Mouse (Mus musculus) kidney, postnatal 14 days (tissue): Measurements from ENCODE around the gene Cit.

ENCODE experiments used
- DNase-seq: peaks from one replicate; pipeline ENCODE4 v3.0.0; 2022; ENCODE audit warnings: mixed read lengths

Gene Cit

DNA sequence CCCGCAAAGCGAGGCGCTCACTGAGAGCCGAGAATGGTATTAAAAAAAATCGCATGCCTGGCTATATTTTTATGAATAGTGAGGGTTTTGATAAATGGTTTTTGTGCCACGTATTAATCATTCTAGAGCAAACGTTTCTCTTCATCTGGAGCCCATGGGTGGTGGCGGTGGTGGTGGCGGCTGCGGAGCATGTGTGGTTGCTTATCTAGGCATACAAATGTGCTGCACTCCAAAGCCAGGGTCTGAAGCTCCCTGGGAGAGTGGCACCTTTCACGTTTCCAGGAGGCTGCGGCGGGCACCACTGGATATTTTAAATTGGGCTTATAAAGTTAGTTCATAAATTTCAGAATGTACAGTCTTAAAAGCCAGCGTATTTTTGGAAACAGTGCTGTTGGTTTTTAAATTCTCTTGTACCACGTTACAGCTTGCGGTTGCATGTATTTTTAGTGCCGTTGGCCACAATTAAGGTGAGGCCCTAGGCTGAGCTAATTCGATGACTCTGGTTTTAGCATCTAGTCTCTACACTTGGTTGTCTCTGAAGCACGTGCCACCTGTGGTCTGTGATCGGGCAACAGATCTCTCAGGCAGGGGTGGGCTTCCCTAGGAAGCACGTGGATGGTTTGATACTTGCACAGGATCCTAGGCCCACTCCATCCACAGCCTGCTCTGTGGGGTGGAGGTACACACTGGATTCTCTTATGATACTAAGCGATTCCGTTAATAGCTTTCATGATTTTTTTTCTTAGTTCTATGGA lies 73.7 kb downstream of the Cit start:
- DNase-seq, result no peak

GRCm38 (mm10) chr5:115921990-115922389 lies 76.9 kb downstream of the Cit start:
- no peak for DNase-seq

DNA sequence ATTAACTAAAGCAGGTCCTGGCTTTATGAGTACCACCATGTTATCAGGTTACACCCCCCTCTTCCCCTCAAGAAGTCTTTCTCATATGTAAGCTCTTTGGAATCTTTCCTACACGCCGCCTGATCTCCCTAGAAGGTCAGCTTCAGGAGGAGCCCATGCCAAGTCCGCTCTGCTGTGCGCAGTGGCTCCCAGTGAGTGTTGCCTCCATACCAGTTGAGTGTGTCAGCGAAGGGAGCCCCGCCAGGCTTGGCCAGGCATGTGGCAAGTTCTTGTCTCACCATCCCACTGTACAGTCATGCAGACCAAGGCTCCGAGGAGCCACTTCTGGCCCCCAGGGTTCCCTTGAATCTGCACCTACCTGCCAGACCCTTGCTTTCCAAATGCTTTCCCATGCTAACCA lies 79.9 kb downstream of the Cit start:
- no peak for DNase-seq

DNA sequence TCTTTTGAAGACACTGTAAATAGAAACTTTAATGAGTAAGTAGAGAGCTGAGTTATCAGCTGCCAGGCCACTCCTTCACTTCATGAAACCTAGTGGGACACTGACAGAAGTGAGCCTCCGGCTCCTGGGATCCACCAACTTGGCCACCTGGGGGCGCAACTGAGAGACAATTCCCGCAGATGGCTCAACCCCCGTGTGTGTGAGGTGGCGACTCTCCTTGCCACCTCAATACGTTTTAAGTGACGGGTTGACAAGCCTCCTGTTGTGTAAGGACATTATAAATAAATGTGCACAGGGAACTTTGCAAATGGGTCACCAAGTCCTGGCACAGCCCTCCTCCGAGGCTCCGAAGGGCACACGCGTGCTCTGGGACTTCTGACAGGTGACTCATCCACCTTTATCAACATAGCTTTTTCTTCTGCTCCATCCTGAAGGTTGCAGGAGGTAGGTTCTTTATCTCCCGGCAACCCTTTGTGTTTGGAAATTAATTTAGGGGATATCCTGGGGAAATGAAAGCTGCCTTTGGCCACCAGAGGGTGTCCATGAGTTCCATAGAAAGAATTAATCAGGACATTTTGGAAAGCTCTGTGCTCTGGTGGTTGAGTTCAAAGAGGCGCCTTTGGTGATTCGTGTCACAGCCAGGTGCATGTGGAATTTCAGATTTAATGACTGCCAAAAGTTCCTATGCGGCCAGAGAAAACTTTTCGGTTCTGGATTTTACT lies 83.9 kb downstream of the Cit start:
- DNase-seq, result peak; percentile 25

GRCm38 (mm10) chr5:115932325-115932724 lies 87.2 kb downstream of the Cit start:
- DNase-seq, result no peak

DNA sequence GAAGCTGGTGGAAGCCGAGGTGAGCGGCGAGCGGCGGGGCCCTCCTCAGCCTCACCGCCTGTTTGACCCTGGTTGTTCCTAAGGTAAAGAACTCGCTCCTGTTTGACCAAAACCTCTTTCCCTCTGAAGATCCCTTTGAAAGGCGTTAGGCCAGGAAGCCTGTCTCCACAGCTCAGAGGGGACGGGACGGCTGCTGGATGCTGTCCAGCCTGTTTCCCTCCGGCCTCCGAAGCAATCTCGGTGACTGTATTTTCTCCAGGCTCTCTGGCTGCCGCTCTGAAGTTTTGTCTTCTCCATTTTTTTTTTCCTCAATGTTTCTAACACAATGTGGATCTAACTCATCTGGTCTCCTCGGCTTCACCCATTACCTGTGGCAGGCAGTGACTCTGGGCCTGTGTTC lies 91.8 kb downstream of the Cit start:
- DNase-seq, result peak; percentile 16

DNA sequence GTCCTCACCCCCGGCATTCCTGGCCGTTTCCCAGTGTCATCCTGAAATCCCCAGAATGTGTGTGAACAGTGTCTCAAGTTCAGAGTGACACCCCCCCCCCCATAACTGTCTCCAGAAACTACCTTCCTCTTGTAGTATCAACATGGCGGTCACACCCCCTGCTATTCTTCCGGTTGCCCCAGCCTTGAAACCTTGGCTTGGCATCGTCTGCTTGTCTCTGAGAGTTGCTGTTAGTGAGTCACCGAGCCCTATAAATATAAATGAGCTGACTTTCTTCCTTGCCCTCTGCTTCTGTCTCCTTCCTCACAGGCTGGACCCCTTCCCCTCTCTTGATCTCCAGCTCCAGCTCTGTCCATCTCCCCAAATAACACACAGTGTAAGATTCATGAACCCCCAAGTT lies 92.5 kb downstream of the Cit start:
- no peak for DNase-seq

- DNase-seq, result no peak
Measured at GRCm38 (mm10) chr5:115938999-115939398, 93.9 kb downstream of the Cit start.

DNA sequence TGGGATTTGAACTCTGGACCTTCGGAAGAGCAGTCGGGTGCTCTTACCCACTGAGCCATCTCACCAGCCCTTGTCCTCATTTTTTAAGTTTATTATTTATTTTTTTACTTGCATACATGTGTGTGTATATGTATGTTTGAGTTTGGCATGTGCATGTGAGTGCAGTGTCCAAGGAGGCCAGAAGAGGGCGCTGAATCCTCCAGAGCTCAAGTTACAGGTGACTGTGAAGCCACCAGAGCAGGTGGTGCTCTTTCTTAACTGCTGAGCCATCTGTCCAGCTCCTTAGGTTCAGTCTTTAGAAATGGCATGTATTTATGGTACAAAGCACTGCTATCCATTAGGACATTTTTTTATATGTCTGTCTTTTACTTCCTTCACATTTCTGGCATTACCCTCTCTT lies 97.3 kb downstream of the Cit start:
- DNase-seq, result no peak

DNA sequence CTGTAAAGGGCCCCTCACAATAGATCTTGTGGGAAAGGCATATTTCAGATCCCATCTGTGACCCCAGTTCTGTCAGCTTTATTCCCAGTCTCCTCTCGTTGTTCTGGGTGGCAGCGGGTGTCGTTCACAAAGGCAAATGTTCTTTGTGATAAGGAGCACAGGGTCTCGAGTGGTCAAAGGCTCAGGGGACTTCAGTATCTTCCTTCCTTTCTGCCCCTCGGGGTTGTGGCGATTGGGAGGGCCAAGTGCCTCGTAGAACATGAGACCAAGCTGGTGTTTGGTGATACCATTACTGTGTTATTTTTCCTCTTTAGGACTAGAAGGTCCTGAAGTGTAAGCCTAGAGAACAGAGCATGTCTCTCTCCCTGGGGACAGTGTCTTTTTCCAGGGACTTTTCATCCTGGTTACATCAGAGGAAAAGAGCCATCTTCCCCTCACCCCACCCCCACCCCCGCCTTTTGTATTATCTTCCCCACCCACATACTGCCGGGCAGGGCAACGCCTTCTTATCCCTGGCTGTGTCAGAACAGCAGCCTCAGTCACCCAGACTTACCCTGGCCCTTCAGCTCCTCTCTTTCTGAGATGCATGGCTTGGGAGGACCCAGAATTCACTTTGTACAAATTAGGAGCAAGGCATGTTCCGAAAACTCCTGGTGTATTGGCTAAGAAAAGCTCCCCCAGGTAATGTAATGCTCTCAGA lies 99.9 kb downstream of the Cit start:
- no peak for DNase-seq

- DNase-seq, result no peak
Measured at GRCm38 (mm10) chr5:115947622-115948353, 102.7 kb downstream of the Cit start.

- no peak for DNase-seq
Measured at GRCm38 (mm10) chr5:115950936-115951335, 105.9 kb downstream of the Cit start.

DNA sequence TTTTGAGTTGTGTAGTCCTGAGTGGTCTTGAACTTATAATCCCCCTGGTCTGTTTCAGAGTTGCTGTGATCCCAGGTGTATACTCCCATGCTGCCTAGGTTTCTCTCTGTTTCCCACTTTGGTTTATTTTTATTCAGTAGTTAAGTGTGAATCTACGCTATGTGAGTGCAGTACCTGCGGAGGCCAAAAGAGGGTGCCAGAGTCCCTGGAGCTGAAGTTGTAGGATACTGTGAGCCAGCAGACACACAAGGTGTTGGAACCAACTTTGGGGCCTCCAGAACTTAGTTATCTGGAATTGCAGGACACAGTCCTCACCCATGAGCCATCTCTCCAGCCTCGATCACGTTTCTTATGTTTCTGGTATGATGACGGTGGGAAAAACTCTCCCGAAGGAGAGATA lies 108.1 kb downstream of the Cit start:
- no peak for DNase-seq

DNA sequence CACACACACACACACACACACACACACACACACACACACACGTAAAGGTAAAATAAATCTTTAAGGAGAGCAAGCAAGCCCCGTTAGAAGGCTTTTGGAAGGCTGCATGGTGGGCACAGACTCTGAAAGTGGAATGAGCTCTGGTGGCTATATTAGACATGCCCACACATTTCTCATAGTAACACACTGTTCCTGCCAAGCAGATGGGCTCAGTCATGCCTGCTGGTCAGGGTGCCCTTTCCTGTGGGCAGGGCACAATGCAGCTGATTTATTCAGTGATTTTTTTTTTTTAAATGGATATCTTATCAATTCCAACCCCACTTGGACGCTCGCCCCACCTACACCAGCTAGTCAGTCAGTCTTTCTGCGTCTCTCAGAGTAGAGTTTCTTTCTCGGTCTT lies 109.0 kb downstream of the Cit start:
- DNase-seq, result no peak

GRCm38 (mm10) chr5:115954549-115954948 lies 109.5 kb downstream of the Cit start:
- DNase-seq, result no peak

DNA sequence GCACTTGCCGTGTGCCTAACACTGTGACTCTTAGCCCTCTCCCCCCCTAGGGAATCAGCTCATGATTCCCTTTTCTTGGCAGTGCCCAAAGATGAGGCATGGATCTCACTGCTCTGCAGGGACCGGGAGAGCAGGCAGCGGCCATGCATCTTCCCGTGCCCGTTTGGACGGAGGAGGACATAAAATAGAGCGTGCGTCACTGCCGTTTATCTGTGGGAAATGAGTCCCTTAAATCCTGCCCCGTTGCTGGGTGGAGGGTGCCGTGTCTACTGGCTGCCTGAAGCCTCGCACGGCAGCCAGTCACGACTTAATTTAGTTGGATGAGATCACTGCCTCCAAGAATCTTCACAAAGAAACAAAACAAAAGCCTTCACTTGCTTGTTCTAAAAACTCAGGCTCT lies 110.1 kb downstream of the Cit start:
- no peak for DNase-seq

GRCm38 (mm10) chr5:115956048-115956447 lies 111.0 kb downstream of the Cit start:
- DNase-seq, result no peak

- DNase-seq, result no peak
Measured at GRCm38 (mm10) chr5:115957177-115957576, 112.1 kb downstream of the Cit start.

GRCm38 (mm10) chr5:115958344-115958743 lies 113.3 kb downstream of the Cit start:
- no peak for DNase-seq

DNA sequence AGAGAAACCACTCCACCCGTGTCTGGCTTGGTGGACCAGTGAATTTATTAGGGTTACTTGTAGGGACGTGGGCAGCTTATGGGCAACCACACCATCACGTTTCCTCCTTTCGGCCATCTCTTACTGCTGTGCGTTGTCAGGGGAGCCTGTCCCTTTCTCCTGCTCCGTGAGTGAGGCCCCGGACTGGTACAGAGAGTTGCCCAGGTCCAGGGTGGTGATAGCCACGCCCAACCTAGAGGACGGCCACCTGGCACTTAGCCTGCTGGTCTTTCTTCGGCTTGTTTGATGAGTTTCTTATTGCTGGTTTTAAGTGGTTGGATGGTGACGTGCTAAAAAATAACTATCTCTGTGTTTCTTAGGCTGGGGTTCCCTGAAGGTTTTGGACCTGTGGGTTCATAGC lies 113.7 kb downstream of the Cit start:
- no peak for DNase-seq

DNA sequence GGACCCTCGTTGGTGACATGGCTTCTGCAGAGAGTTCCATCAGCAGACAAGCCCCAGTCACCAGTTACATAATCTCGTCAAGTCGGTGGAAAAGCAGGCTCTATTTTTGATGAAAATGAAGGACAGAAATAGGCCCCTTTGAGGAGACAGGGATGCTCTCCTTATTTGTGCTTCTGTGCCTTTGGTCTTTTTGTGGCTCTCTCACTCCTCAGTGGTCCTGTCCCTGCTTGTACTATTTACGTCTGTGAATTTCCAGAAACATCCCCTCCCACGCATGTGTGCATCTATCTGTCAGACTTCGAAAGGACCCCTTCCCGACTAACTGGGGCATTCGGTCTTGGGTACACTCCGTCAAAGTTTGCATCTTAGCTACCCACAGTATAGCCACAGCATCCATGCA lies 116.7 kb downstream of the Cit start:
- no peak for DNase-seq

DNA sequence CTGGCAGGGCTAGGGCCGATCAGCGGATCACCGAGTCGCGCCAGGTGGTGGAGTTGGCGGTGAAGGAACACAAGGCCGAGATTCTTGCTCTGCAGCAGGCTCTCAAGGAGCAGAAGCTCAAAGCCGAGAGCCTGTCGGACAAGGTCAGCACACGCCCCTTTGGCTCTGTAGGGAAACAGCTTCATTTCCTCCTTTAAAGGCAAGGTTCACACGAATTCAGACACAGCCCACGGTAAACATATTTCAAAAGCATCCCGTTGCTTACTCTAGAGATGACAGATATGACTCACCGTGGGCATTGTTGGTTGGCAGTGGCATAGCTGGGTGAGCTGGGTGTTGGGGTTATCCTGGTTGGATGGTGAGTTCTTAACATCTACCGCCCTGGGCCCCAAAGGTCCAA lies 126.2 kb downstream of the Cit start:
- DNase-seq, result peak; percentile 35

GRCm38 (mm10) chr5:115975672-115976071 lies 130.6 kb downstream of the Cit start:
- DNase-seq, result no peak
